Mouse (Mus musculus) spleen, adult 18-20 months (tissue): ENCODE measurements at regions not wholly inside any gene's neighbourhood (a gene's known extent, or its start where the extent isn't known, plus 50 kb on each side); places are given as distances from the start of the nearest gene placed in this dataset.
"Not testable (repeated sequence)": the region's sequence is repeated elsewhere in the genome, so short reads cannot be mapped to it uniquely, and the experiment has no call there.

ENCODE experiments used
- DNase-seq, 2 experiments: peaks; one replicate each; pipeline ENCODE4 v3.0.0; 2022; ENCODE audit warnings: mixed read lengths in 2 of 2

DNA sequence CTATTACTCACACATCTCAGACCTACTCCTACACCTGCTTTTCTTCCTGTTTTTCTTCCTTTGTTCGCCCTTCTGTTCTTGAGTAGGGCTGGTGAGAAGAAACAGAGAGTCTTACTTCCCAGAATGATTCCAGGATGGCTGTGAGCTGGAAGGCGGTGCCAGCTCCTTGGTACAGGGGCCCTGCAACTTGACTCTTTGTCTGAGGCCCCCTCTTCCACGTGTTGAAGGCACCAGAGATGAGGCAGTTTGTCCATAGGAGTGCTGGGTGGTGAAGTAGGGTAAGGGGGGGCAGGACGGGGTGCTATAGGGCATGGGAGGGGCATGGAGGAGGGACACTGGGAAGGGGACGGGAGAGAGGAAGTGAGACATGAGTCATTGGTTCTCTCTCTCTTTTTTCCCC is 60.8 kb downstream of the Dmrta2 start:
- DNase-seq = no peak

GRCm38 (mm10) chr4:110044851-110045618 is 67.2 kb downstream of the Dmrta2 start:
- DNase-seq = no peak

- DNase-seq = no peak
These were observed 67.9 kb downstream of the Dmrta2 start for GRCm38 (mm10) chr4:110045651-110046269.

DNA sequence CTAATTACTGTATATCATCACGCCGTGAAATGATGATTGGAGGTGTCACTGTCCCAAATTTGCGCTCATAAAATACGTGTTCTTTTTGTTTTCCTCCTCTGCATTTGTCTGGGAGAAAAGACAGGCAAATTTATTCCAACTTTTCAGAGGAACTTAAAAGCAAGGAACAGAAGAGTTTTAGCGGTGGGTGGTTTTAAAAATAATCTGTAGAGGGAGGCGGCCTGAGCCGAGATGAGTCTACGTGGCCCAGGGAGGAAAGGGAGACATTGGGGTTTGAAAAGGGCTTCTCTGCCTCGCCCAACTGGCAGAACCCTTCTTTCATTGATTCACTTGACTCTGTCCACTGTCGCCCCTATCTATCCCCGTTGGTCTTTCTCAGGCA is 68.4 kb downstream of the Dmrta2 start:
- no peak for DNase-seq

DNA sequence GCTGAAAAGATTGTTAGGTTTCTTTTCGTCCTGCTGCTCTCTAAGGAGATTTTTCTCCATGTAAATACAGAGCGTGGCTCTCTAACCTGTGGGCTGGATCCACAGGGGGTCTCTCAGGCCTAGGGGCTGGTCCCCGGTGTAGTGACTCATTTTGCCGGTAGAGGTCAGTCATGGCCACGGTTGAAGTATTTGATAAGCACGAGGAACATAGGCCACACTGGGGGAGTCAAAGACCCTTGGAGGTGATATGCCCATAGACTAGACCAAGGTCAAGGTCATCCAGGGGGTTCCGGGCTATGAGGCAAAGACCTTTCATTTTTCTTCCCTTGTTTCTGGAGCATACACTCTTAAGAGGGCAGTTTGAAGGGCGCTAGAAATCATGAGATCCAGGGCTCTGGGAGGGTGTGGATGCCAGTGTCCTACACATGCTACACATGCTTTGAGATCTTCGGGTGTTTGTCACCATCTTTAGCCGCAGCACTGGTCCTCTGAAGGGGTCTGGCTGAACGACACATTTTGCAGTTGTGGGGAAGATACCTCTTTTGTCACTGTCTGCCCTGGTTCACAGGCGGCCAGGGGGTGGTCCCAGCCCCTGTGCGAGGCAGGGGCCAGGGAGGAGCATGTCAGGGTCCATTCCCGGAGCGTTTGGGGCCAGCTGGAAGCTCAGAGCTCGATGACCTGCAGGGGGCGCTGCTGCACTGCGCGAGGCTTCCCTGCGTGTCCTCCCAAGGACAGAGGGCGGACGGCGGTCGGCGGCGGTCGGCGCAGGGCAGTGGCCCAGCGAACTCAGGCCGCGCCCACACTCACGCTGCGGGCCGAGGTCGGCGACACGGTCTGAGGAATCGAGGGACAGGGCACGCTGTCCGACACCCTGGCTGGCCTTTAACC is 72.8 kb downstream of the Dmrta2 start:
- DNase-seq = peak; percentile 16 to 49

DNA sequence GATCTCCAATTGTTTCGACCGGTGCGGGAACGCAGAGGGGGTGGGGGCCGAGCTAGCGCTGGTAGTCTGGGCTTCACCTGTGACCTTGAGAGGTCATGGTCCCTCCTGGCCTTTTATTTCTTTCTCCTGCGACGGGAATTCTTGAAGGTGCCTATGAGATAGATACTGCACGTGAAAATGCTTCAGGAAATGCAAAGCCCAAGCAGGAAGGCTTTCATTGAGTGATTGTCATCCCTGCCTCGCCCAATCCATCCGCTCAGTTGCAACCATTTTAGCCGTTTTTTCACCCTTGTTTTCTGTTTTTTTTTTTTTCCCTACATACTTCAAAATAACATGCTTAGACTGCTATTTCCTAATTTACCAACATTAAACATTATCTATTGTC is 73.4 kb downstream of the Dmrta2 start:
- DNase-seq = no peak

DNA sequence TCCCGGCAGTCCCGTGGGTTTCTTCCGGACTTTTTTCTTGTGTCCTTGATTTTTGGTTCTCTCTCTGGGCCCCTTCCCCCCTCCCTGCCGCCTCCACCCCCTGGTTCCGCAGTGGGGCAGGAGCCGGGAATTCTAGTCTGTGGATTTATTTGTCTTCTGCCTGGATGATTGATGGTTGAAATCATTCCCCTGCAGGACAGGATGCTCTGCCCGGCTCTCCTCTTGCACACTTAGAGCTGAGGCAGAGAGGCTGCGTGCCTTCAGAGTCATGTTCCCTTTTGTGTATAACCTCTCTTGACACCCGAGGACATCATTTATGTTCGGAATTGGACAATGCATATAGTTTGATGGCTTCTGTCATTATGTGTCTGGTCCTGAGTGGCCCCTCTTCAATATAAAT is 74.0 kb downstream of the Dmrta2 start:
- DNase-seq = no peak

DNA sequence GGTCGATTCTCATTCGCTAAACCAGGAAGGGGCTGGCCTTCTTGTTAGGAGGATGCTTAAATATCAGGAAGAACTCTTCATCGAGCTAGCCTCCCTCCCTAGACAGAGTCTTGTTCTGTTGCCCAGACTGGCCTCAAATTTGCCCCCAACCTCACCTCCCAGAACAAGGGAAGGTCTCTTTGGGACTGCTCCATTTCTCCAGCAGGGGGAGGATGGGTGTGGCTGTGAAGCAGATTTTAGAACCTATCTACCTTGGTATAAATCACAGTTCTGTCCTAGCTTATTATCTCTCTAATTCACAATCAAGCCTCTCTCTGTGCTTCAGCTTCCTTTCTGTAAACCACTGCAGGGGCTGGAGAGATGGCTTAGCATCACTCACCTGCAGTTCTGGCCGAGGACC is 75.1 kb downstream of the Dmrta2 start:
- DNase-seq = no peak

DNA sequence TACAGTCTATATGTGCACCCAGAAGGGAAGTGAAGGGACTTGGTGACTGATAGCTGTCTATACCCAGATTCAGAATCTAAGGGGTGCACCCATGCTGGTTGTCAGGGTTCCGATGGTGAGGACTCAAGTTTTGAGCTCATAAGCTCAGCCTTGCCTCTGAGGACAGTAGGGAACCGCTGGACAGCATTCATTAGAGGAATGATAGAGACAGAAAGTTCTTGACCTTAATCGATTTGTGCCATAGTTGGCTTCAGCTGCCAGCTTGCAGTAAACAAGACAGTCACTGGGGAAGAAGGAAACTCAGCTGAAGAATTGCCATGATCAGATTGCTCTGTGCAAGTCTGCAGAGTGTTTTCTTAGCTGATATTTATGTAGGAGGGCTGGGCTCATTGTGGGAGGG is 96.0 kb downstream of the Dmrta2 start:
- no peak for DNase-seq

- DNase-seq = no peak
These were observed 105.5 kb downstream of the Dmrta2 start for GRCm38 (mm10) chr4:110083371-110083770.

GRCm38 (mm10) chr4:110087570-110088247 is 109.9 kb downstream of the Dmrta2 start:
- DNase-seq = no peak

DNA sequence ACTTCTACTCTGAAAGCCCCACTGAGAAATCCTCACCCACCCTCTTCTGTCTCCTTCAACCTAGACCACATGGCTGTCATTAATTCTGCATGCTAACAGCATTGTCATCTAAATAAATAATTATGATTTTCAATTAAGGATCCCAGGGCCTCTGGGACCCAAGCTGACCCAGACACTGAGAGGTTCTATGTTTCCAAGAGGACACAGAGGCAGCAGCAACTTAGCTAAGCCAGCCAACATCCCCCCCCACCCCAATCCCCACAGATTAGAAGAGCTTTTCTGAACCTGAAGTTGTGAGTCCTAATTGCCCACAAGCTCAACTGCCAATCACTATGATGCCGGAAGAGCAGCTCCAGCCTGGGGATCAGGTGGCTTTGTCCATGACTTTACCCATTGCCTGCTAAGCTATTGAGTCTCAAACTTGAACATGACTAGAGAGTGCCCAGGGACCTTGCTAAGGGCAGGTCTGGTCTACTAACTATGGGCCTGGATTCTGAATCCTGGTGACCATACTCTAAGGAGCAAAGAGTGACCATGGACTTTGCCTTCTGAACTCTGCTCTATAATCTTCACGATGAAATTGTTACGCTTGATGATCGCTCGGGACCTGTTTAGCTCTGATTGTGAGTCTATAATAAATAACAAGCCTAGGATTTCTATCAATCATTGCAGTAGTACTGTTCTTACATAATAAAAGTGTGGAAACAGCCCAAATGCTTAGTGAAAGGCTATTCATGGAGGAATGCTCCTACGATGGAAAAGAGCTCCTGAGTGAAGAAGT is 115.4 kb downstream of the Dmrta2 start:
- no peak for DNase-seq

- DNase-seq = no peak
These were observed 116.7 kb downstream of the Dmrta2 start for GRCm38 (mm10) chr4:110094541-110094940.

GRCm38 (mm10) chr4:110095760-110096593 is 118.1 kb downstream of the Dmrta2 start:
- DNase-seq = no peak

DNA sequence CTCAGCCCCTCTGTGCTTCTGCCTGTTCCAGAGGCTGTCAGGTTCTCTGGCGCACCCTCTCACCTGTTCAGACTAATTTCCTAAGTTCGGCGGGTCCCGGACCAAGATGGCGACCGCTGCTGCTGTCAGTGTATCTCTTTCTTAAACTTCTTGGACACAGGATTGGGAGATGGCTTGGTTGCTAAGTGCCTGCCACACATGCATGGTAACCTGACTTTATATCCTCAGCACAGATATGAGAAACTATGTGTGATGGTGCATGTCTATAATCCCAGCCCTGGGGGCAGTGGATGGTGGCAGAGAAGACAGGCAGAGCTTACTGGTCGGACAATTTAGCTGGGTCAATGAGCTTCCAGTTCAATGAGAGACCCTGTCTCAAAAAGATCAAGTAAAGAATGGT is 126.3 kb downstream of the Dmrta2 start:
- not testable (repeated sequence) for DNase-seq

GRCm38 (mm10) chr4:110106620-110107243 is 128.9 kb downstream of the Dmrta2 start:
- DNase-seq = no peak

DNA sequence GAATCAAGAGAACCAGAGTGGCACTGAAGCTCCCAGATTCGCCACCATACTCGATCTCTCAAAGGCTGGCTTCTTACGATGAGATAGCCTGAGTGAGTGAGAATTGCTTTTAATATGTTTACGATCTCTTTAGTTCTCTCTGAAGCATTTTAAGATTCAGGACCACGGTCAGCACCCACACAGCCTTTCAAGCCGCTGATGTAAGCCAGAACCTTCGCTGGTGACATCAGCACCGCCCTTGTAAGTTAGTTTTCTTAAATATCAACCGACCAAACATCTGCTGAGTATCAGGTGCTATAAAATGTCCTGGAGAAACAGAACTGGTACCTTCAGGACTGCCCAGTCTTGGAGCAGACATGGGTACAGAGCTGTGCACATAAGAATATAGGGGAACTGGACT is 141.6 kb downstream of the Dmrta2 start:
- DNase-seq = no peak

GRCm38 (mm10) chr4:110119874-110120273 is 142.0 kb downstream of the Dmrta2 start:
- no peak for DNase-seq

DNA sequence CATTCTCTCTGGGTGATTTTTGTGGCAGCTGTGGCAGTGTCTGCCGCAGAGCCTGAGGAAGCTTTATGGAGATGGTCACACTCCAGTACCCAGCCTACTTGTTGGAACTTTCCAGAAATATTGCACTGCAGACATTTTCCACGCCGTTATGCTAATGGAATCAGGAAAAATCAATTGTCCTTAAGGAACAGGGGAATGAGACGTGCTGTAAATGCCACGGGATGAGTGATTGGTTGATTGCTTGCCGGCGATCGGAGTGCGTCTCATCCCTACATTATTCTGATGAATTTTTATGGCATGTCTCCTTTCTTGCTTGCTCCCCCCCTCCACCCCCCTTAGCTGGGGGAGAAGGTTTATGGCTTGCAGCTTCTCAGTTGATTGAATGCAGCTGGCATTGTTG is 142.9 kb downstream of the Dmrta2 start:
- DNase-seq = no peak

- DNase-seq = no peak
These were observed 143.6 kb downstream of the Dmrta2 start for GRCm38 (mm10) chr4:110121447-110121846.
